Mouse (Mus musculus): ENCODE results near the gene Fbxo21. TPM values are rescaled to one million over a fixed set of nuclear protein-coding genes. Genes with fewer than 3 reads are reported as not detected.

The Fbxo21 gene
- total and polyA plus RNA-seq, 3 experiments = 10.7 to 19.3 (median 13.7) TPM

DNA sequence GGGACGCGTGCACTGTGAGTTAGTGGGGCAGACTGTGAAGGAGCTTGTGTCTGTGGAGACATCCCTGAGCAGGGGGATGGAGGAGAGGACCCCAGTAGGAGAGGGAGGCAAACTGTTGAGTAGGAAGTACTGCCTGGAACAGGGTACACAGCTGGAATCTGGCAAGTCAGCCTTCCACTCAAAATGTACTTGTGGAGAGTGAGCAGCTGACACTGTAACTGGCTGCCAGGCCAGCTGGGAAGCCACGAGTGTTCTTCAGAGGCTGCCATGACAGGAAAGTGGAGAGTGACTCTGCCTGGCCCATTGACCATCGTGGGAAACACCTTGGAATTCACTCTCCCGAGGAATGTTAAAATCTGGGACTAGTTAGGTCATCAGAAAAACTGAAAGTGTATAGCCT is 5.4 kb downstream of the Fbxo21 start:
- Histone ChIP-seq H3K27me3 (replicated peaks) (no peaks in the 10 kb centered on the region), H3K4me2 (ENCODE audit: insufficient read depth, low read depth, poor library complexity, severe bottlenecking) (no peak overlapping the region), H3K27ac (ENCODE audit: insufficient read depth, low read depth) (no peak overlapping the region), H3K4me3 (replicated peaks in 1 of 3; ENCODE audit: low read depth in 2 of 3, low read length in 2 of 3, poor library complexity in 1 of 3) (no peak overlapping the region), H3K4me1 (ENCODE audit: control insufficient read depth in 1 of 2, insufficient read depth in 2 of 2) (peaks cover 9 to 22% of the 10 kb centered on the region in 2 experiments), H3K9me3 (replicated peaks; ENCODE audit: low read length) (no peaks in the 10 kb centered on the region), H3K79me2 (replicated peaks; ENCODE audit: control insufficient read depth, extremely low read depth, insufficient read depth, poor library complexity, severe bottlenecking) (no peaks in the 10 kb centered on the region), H3K36me3 (replicated peaks in 1 of 2; ENCODE audit: control insufficient read depth in 1 of 2, insufficient read depth in 1 of 2, low read length in 1 of 2) (peaks cover 46 to 91% of the 10 kb centered on the region in 2 experiments), H3K9ac (ENCODE audit: insufficient read depth, low read depth) (no peak overlapping the region)
- dilution Hi-C loops (cut with MboI; ENCODE audit: extremely low pct_ligation_motif_present, extremely low pct_unique_long_range_greater_than_20kb, low sequenced_read_pairs) (no loop called here), in situ Hi-C loops (cut with MboI; ENCODE audit: low pct_ligation_motif_present, low pct_unique_long_range_greater_than_20kb, low sequenced_read_pairs) (no loop called here)
- DNase-seq (ENCODE audit: extremely low read depth) = no peak
- no peak for TF ChIP-seq ZKSCAN1 (IDR thresholded peaks at IDR 0.05; ENCODE audit: borderline replicate concordance, low read depth, low read length)
- TF ChIP-seq ETS1 (conservative IDR thresholded peaks at IDR 0.05; ENCODE audit: low read depth, low read length) = no peak
- TF ChIP-seq ZC3H11A (IDR thresholded peaks at IDR 0.05; ENCODE audit: low read depth, low read length) = no peak
- TF ChIP-seq SMC3 (IDR thresholded peaks at IDR 0.05; ENCODE audit: low read depth, low read length) = no peak
- TF ChIP-seq MAX (IDR thresholded peaks at IDR 0.05; ENCODE audit: low read length) = no peak
- no peak for TF ChIP-seq ZNF384 (IDR thresholded peaks at IDR 0.05; ENCODE audit: low read depth, low read length)
- TF ChIP-seq ZMIZ1 (IDR thresholded peaks at IDR 0.05; ENCODE audit: low read depth, low read length) = no peak
- TF ChIP-seq USF1 (IDR thresholded peaks at IDR 0.05; ENCODE audit: low read depth, low read length) = no peak
- TF ChIP-seq MAZ (IDR thresholded peaks at IDR 0.05; ENCODE audit: low read depth, low read length) = no peak
- TF ChIP-seq MXI1 (IDR thresholded peaks at IDR 0.05; ENCODE audit: low read depth, low read length) = no peak
- TF ChIP-seq MAFK (IDR thresholded peaks at IDR 0.05; ENCODE audit: insufficient replicate concordance, low read length) = no peak
- no peak for TF ChIP-seq HCFC1 (IDR thresholded peaks at IDR 0.05; ENCODE audit: low read depth, low read length)
- TF ChIP-seq GABPA (IDR thresholded peaks at IDR 0.05; ENCODE audit: insufficient replicate concordance, low read depth, low read length) = no peak
- no peak for TF ChIP-seq JUND (conservative IDR thresholded peaks at IDR 0.05; ENCODE audit: low read depth, low read length)
- TF ChIP-seq KAT2A (IDR thresholded peaks at IDR 0.05; ENCODE audit: insufficient replicate concordance, low read length) = no peak
- no peak for TF ChIP-seq RCOR1 (conservative IDR thresholded peaks at IDR 0.05; ENCODE audit: low read depth, low read length)
- no peak for TF ChIP-seq CHD1 (IDR thresholded peaks at IDR 0.05; ENCODE audit: low read depth, low read length)
- TF ChIP-seq ELF1 (IDR thresholded peaks at IDR 0.05; ENCODE audit: low read depth, low read length) = no peak

DNA sequence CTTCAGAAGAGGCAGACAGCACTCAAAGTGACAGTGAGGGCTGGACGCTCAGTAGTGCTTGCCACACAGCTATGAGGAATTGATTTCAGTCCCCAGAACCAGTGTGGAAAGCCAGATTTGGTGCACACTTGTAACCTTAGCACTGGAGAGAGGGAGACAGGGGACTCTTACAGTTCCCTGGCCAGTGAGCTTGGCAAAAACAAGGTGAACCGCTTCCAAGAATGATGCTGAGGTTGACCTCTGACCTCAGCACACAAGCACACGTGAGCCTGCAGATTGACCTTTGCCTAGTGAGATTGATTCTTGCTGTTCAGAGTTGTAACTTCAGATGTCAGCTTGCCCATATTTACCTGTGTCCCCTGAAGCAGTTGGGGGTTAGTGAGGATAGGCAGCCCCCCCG is 9.8 kb downstream of the Fbxo21 start:
- no peak for DNase-seq (ENCODE audit: extremely low read depth)

More for the DNA sequence above, 9.8 kb downstream of the Fbxo21 start:
- H3K4me2 ChIP-seq (ENCODE audit: insufficient read depth, low read depth, poor library complexity, severe bottlenecking) = no peak overlapping the region
- peaks cover 0 to 12% of the 10 kb centered on the region in 2 experiments; a peak in 2 of 4 replicates for H3K4me1 ChIP-seq (ENCODE audit: control insufficient read depth in 1 of 2, insufficient read depth in 2 of 2)
- dilution Hi-C loops (cut with MboI; ENCODE audit: extremely low pct_ligation_motif_present, extremely low pct_unique_long_range_greater_than_20kb, low sequenced_read_pairs) (no loop called here), in situ Hi-C loops (cut with MboI; ENCODE audit: low pct_ligation_motif_present, low pct_unique_long_range_greater_than_20kb, low sequenced_read_pairs) (no loop called here)
- H3K36me3 ChIP-seq (replicated peaks in 1 of 2; ENCODE audit: control insufficient read depth in 1 of 2, insufficient read depth in 1 of 2, low read length in 1 of 2) = peaks cover 60 to 97% of the 10 kb centered on the region in 2 experiments
- H3K9me3 ChIP-seq (replicated peaks; ENCODE audit: low read length) = no peaks in the 10 kb centered on the region
- H3K27me3 ChIP-seq (replicated peaks) = no peaks in the 10 kb centered on the region
- no peak overlapping the region for H3K27ac ChIP-seq (ENCODE audit: insufficient read depth, low read depth)
- TF ChIP-seq ETS1 (conservative IDR thresholded peaks at IDR 0.05; ENCODE audit: low read depth, low read length) = no peak
- TF ChIP-seq USF1 (IDR thresholded peaks at IDR 0.05; ENCODE audit: low read depth, low read length) = no peak
- no peak for TF ChIP-seq RAD21 (IDR thresholded peaks at IDR 0.05; ENCODE audit: low read depth, low read length)
- no peak for TF ChIP-seq CTCF (conservative IDR thresholded peaks at IDR 0.05 in 1 of 2, IDR thresholded peaks at IDR 0.05 in 1 of 2; ENCODE audit: low read depth in 2 of 2, low read length in 2 of 2)
- no peak for TF ChIP-seq EP300 (IDR thresholded peaks at IDR 0.05; ENCODE audit: low read length)
- no peak for TF ChIP-seq BHLHE40 (IDR thresholded peaks at IDR 0.05; ENCODE audit: low read depth, low read length)
- TF ChIP-seq MXI1 (IDR thresholded peaks at IDR 0.05; ENCODE audit: low read depth, low read length) = no peak
- no peak for TF ChIP-seq TCF12 (IDR thresholded peaks at IDR 0.05; ENCODE audit: low read depth, low read length)
- TF ChIP-seq SMC3 (IDR thresholded peaks at IDR 0.05; ENCODE audit: low read depth, low read length) = no peak
- TF ChIP-seq KAT2A (IDR thresholded peaks at IDR 0.05; ENCODE audit: insufficient replicate concordance, low read length) = no peak
- no peak for TF ChIP-seq MAZ (IDR thresholded peaks at IDR 0.05; ENCODE audit: low read depth, low read length)
- TF ChIP-seq NRF1 (IDR thresholded peaks at IDR 0.05; ENCODE audit: low read depth, low read length) = no peak
- TF ChIP-seq NELFE (IDR thresholded peaks at IDR 0.05; ENCODE audit: low read depth, low read length) = no peak
- TF ChIP-seq E2F4 (IDR thresholded peaks at IDR 0.05; ENCODE audit: insufficient replicate concordance, low read depth, low read length) = no peak
- TF ChIP-seq PAX5 (IDR thresholded peaks at IDR 0.05; ENCODE audit: low read length) = no peak
- TF ChIP-seq SIN3A (IDR thresholded peaks at IDR 0.05; ENCODE audit: low read length) = no peak
- no peak for TF ChIP-seq ZKSCAN1 (IDR thresholded peaks at IDR 0.05; ENCODE audit: borderline replicate concordance, low read depth, low read length)
- no peak for TF ChIP-seq TBP (conservative IDR thresholded peaks at IDR 0.05; ENCODE audit: low read depth, low read length)
- TF ChIP-seq IRF4 (IDR thresholded peaks at IDR 0.05; ENCODE audit: low read depth, low read length) = no peak
- H3K9ac ChIP-seq (ENCODE audit: insufficient read depth, low read depth) = no peak overlapping the region
- H3K4me3 ChIP-seq (replicated peaks in 1 of 3; ENCODE audit: low read depth in 2 of 3, low read length in 2 of 3, poor library complexity in 1 of 3) = no peak overlapping the region
- no peaks in the 10 kb centered on the region for H3K79me2 ChIP-seq (replicated peaks; ENCODE audit: control insufficient read depth, extremely low read depth, insufficient read depth, poor library complexity, severe bottlenecking)

All from CH12.LX (cell line).